ENCODE assay signal across 8 mouse cellular contexts in the genomic region with DNA sequence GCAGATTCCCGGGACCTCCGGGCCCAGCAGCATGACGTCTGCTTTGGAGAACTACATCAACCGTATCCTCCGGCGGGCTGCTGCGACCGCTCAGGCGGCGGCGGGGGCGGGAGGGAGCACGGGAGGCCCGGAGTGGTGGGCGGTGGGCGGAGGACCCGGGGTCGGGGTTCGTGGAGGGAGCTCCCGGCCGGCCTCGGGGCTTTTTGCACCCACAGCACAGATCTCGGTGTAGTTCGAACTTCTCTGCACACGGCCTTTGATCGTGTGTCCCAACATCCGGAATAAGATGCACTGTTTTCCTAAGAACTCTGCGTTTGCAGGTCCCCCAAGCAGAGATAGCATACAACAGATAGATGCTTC. TPM values are rescaled to one million over a fixed set of nuclear protein-coding genes. Genes with fewer than 3 reads are reported as not detected.
DNase-seq lines count a peak whose midpoint lies in the region; ATAC-seq and TF ChIP-seq lines count a peak whose summit lies in the region.

No protein-coding gene starts in this region.

- peaks cover 31% of the 10 kb centered on the region for H3K36me3 ChIP-seq in heart, embryonic 13.5 days
- H3K36me3 ChIP-seq in G1E (replicated peaks): peaks cover 27% of the 10 kb centered on the region
- H3K36me3 ChIP-seq in midbrain, embryonic 11.5 days (ENCODE audit: control insufficient read depth, insufficient read depth, low read length): peaks cover 3% of the 10 kb centered on the region; the same call in 1 of the 2 replicates

- peak overlapping the region; percentile 74 for H3K4me2 ChIP-seq in heart, embryonic 13.5 days
- H3K4me2 ChIP-seq in midbrain, embryonic 11.5 days: peak overlapping the region; percentile 48

- ATAC-seq in heart, embryonic 13.5 days (ENCODE audit: extremely low read depth, insufficient number of reproducible peaks, low FRiP score, low TSS enrichment): no peak
- 0 out of 2 replicates have a peak, but pooled peaks have one; percentile 1 for ATAC-seq in G1E (ENCODE audit: extremely low read depth, insufficient number of reproducible peaks, low FRiP score, poor library complexity, severe bottlenecking)
- no peak for ATAC-seq in midbrain, embryonic 11.5 days (ENCODE audit: low FRiP score)

- TF ChIP-seq CTCF in G1E (IDR thresholded peaks at IDR 0.05; ENCODE audit: low read depth, low read length): no peak

- peak overlapping the region; percentile 92 for H3K4me3 ChIP-seq in heart, embryonic 13.5 days
- peak overlapping the region; percentile 76 for H3K4me3 ChIP-seq in G1E (ENCODE audit: low read depth, low read length)
- peak overlapping the region; percentile 77 for H3K4me3 ChIP-seq in midbrain, embryonic 11.5 days (ENCODE audit: low read depth, low read length)

- 0% methylated on average over 28 of the region's 28 CpGs for WGBS in heart, embryonic 13.5 days
- WGBS in midbrain, embryonic 11.5 days: under 1% methylated on average over 28 of the region's 28 CpGs

- no peaks in the 10 kb centered on the region for H3K9me3 ChIP-seq in heart, embryonic 13.5 days
- H3K9me3 ChIP-seq in G1E (replicated peaks): no peaks in the 10 kb centered on the region
- no peaks in the 10 kb centered on the region for H3K9me3 ChIP-seq in midbrain, embryonic 11.5 days (ENCODE audit: control insufficient read depth, low read length)

- intact Hi-C loops in heart, postnatal 10 days (cut with DNase I): no loop called here

- H3K4me1 ChIP-seq in heart, embryonic 13.5 days: peaks cover 17% of the 10 kb centered on the region
- peaks cover 11% of the 10 kb centered on the region; the same call in 1 of the 2 replicates for H3K4me1 ChIP-seq in G1E (ENCODE audit: insufficient read depth, low read depth, low read length)
- H3K4me1 ChIP-seq in midbrain, embryonic 11.5 days (ENCODE audit: control insufficient read depth, insufficient read depth, low read length): peaks cover 7% of the 10 kb centered on the region

- no peak for DNase-seq in heart, postnatal 10 days
- DNase-seq in G1E (ENCODE audit: low spot score): no peak
- DNase-seq in forelimb bud, embryonic 11.5 days (ENCODE audit: low read depth, low spot score): peak; percentile 10
- DNase-seq in midbrain, embryonic 11.5 days (ENCODE audit: low spot score, missing footprints): no peak
- DNase-seq in adrenal gland, adult 8-10 months: no peak
- no peak for DNase-seq in gastrocnemius, postnatal 25 days
- no peak for DNase-seq in cerebellum, postnatal 25 days

- peak overlapping the region; percentile 99 for H3K9ac ChIP-seq in heart, embryonic 13.5 days
- peak overlapping the region; percentile 96 for H3K9ac ChIP-seq in midbrain, embryonic 11.5 days (ENCODE audit: low read length)

- H3K27me3 ChIP-seq in heart, embryonic 13.5 days (replicated peaks): no peaks in the 10 kb centered on the region
- H3K27me3 ChIP-seq in G1E (ENCODE audit: insufficient read depth, low read length): no peaks in the 10 kb centered on the region
- no peaks in the 10 kb centered on the region for H3K27me3 ChIP-seq in midbrain, embryonic 11.5 days (ENCODE audit: control insufficient read depth, insufficient read depth, low read length)

- peak overlapping the region; percentile 98 for H3K27ac ChIP-seq in heart, embryonic 13.5 days (replicated peaks)
- H3K27ac ChIP-seq in midbrain, embryonic 11.5 days (ENCODE audit: low read depth, low read length): peak overlapping the region; percentile 94

RNA-seq across cellular contexts. Expression of a gene that starts 0.3 kb away (rescaled TPM):
- 133 and 153 TPM in 2 replicates for polyA plus RNA-seq in heart, embryonic 13.5 days (2015; fragmentation: Nextera tagmentation; extraction: Ambion mirVana)
- 10 to 100 TPM; 31.9 to 35.5 TPM for total RNA-seq in heart, postnatal 10 days (2021)
- 25.5 and 27.8 TPM in 2 replicates for total RNA-seq in G1E (2014; fragmentation: Nextera tagmentation)
- total RNA-seq in G1E (2017): 91.7 and 109 TPM in 2 replicates
- 4.6 and 14.6 TPM in 2 replicates for polyA plus RNA-seq in G1E (2012)
- 208 and 224 TPM in 2 replicates for polyA plus RNA-seq in midbrain, embryonic 11.5 days (2014; fragmentation: Nextera tagmentation; extraction: Ambion mirVana)
- total RNA-seq in adrenal gland, adult 8-10 months (2022): 10 to 100 TPM; 23.2 to 31.2 (median 26.4) TPM
- 10 to 100 TPM; 11.2 to 12.8 TPM for total RNA-seq in gastrocnemius, postnatal 25 days (2021)

RNA-seq across cellular contexts. Expression of a gene that starts 17.4 kb away (rescaled TPM):
- not detected in 2 replicates for polyA plus RNA-seq in heart, embryonic 13.5 days (2015; fragmentation: Nextera tagmentation; extraction: Ambion mirVana)
- total RNA-seq in heart, postnatal 10 days (2021): not detected
- total RNA-seq in G1E (2014; fragmentation: Nextera tagmentation): not detected in 2 replicates
- not detected in 2 replicates for total RNA-seq in G1E (2017)
- not detected in 2 replicates for polyA plus RNA-seq in G1E (2012)
- 0.41 TPM in 1 of 2 replicates, not detected in the other for polyA plus RNA-seq in midbrain, embryonic 11.5 days (2014; fragmentation: Nextera tagmentation; extraction: Ambion mirVana)
- total RNA-seq in adrenal gland, adult 8-10 months (2022): not detected
- not detected for total RNA-seq in gastrocnemius, postnatal 25 days (2021)
